Mouse (Mus musculus) frontal cortex, postnatal 36 days (tissue): ENCODE results near the gene Acin1.
"Not testable (repeated sequence)": the region's sequence is repeated elsewhere in the genome, so short reads cannot be mapped to it uniquely, and the experiment has no call there.

Experiments used
- DNase-seq, 2 experiments: peaks; one replicate each; pipeline ENCODE4 v3.0.0; 2022; ENCODE audit warnings: low spot score in 2 of 2

Gene Acin1

GRCm38 (mm10) chr14:54643011-54643410 lies 43.7 kb downstream of the Acin1 start:
- DNase-seq: no peak

- no peak for DNase-seq
Observed at GRCm38 (mm10) chr14:54642224-54642944, 44.3 kb downstream of the Acin1 start.

GRCm38 (mm10) chr14:54641305-54641969 lies 45.3 kb downstream of the Acin1 start, which contains the start of gene Cdh24:
Gene Cdh24, minus strand, starts transcription at chr14:54641364.
- DNase-seq: peak; percentile 89 to 90

- DNase-seq: no peak
Observed at GRCm38 (mm10) chr14:54640946-54641304, 45.8 kb downstream of the Acin1 start, which contains the start of gene Gm17606. Gene Gm17606, plus strand, starts transcription at chr14:54640952.

GRCm38 (mm10) chr14:54640121-54640520 lies 46.6 kb downstream of the Acin1 start:
- no peak for DNase-seq

- peak in 1 of 2 experiments; percentile 31 for DNase-seq
Observed at GRCm38 (mm10) chr14:54638210-54638609, 48.5 kb downstream of the Acin1 start.

- no peak for DNase-seq
Observed at GRCm38 (mm10) chr14:54636954-54637353, 49.8 kb downstream of the Acin1 start.

- no peak for DNase-seq
Observed at GRCm38 (mm10) chr14:54634182-54634581, 52.5 kb downstream of the Acin1 start.

GRCm38 (mm10) chr14:54632252-54632651 lies 54.5 kb downstream of the Acin1 start:
- DNase-seq: no peak

GRCm38 (mm10) chr14:54631240-54631599 lies 55.5 kb downstream of the Acin1 start:
- no peak for DNase-seq

- no peak for DNase-seq
Observed at GRCm38 (mm10) chr14:54630583-54631239, 56.0 kb downstream of the Acin1 start.

- no peak for DNase-seq
Observed at GRCm38 (mm10) chr14:54629797-54630196, 56.9 kb downstream of the Acin1 start.

- no peak for DNase-seq
Observed at GRCm38 (mm10) chr14:54628103-54628502, 58.6 kb downstream of the Acin1 start.

GRCm38 (mm10) chr14:54624976-54625375 lies 61.8 kb downstream of the Acin1 start:
- no peak for DNase-seq

- DNase-seq: no peak
Observed at GRCm38 (mm10) chr14:54623334-54623733, 63.4 kb downstream of the Acin1 start.

GRCm38 (mm10) chr14:54621133-54621532 lies 65.6 kb downstream of the Acin1 start, which contains the start of gene Psmb11:
Gene Psmb11, plus strand, starts transcription at chr14:54621433.
- no peak for DNase-seq

- DNase-seq: peak; percentile 90 to 92
Observed at GRCm38 (mm10) chr14:54617897-54618365, 68.8 kb downstream of the Acin1 start, which contains the start of gene Psmb5. Gene Psmb5, minus strand, starts transcription at chr14:54618022.

- no peak for DNase-seq
Observed at GRCm38 (mm10) chr14:54617152-54617896, 69.4 kb downstream of the Acin1 start.

- DNase-seq: no peak
Observed at GRCm38 (mm10) chr14:54616226-54616825, 70.4 kb downstream of the Acin1 start.

GRCm38 (mm10) chr14:54614130-54614529 lies 72.6 kb downstream of the Acin1 start:
- DNase-seq: not testable (repeated sequence)

- peak; percentile 42 to 66 for DNase-seq
Observed at GRCm38 (mm10) chr14:54610648-54611047, 76.1 kb downstream of the Acin1 start.
